Mouse (Mus musculus) heart, adult 18-20 months (tissue): ENCODE data around the gene Pik3r6. TPM values are rescaled to one million over a fixed set of nuclear protein-coding genes. Genes with fewer than 3 reads are reported as not detected.

ENCODE experiments used
- DNase-seq, 2 experiments: peaks; one replicate each; pipeline ENCODE4 v3.0.0; 2021 to 2022; ENCODE audit warnings: mixed read lengths in 1 of 2
- total RNA-seq, 2 experiments: library from RNA; stranded (reverse); gene quantifications; 2 replicates each; pipeline ENCODE4 v1.2.3; 2021

The Pik3r6 gene
- total RNA-seq, 2 experiments from 2014 or later: 3.8 to 4.0 TPM

GRCm38 (mm10) chr11:68487720-68488119 lies 15.1 kb upstream of the Pik3r6 start:
- DNase-seq: no peak

GRCm38 (mm10) chr11:68488256-68488824 lies 14.5 kb upstream of the Pik3r6 start:
- DNase-seq: no peak

- DNase-seq: no peak
These were observed 13.6 kb upstream of the Pik3r6 start for GRCm38 (mm10) chr11:68489236-68489635.

GRCm38 (mm10) chr11:68492592-68492991 lies 10.2 kb upstream of the Pik3r6 start:
- DNase-seq: no peak

- no peak for DNase-seq
These were observed 9.1 kb upstream of the Pik3r6 start for GRCm38 (mm10) chr11:68493760-68494159.

- DNase-seq: peak in 1 of 2 experiments; percentile 49
These were observed 5.7 kb upstream of the Pik3r6 start for GRCm38 (mm10) chr11:68497081-68497480.

GRCm38 (mm10) chr11:68498517-68498916 lies 4.3 kb upstream of the Pik3r6 start:
- no peak for DNase-seq

GRCm38 (mm10) chr11:68498999-68499699 lies 3.7 kb upstream of the Pik3r6 start:
- no peak for DNase-seq

GRCm38 (mm10) chr11:68500949-68501350 lies 1.9 kb upstream of the Pik3r6 start:
- no peak for DNase-seq

GRCm38 (mm10) chr11:68502408-68502807 lies 411 bp upstream of the Pik3r6 start:
- DNase-seq: no peak

GRCm38 (mm10) chr11:68504913-68505312 lies 2.1 kb downstream of the Pik3r6 start:
- DNase-seq: no peak

GRCm38 (mm10) chr11:68507246-68507645 lies 4.4 kb downstream of the Pik3r6 start:
- no peak for DNase-seq

GRCm38 (mm10) chr11:68508619-68509018 lies 5.8 kb downstream of the Pik3r6 start:
- no peak for DNase-seq

- no peak for DNase-seq
These were observed 6.4 kb downstream of the Pik3r6 start for GRCm38 (mm10) chr11:68509194-68509593.

GRCm38 (mm10) chr11:68513969-68514368 lies 11.2 kb downstream of the Pik3r6 start:
- no peak for DNase-seq

GRCm38 (mm10) chr11:68519362-68519761 lies 16.5 kb downstream of the Pik3r6 start:
- no peak for DNase-seq

- DNase-seq: no peak
These were observed 17.0 kb downstream of the Pik3r6 start for GRCm38 (mm10) chr11:68519815-68520214.

GRCm38 (mm10) chr11:68520439-68520838 lies 17.6 kb downstream of the Pik3r6 start:
- no peak for DNase-seq

- no peak for DNase-seq
These were observed 18.5 kb downstream of the Pik3r6 start for GRCm38 (mm10) chr11:68521352-68521751.

GRCm38 (mm10) chr11:68526441-68526840 lies 23.6 kb downstream of the Pik3r6 start:
- DNase-seq: no peak

GRCm38 (mm10) chr11:68531066-68531806 lies 28.4 kb downstream of the Pik3r6 start:
- peak; percentile 51 to 57 for DNase-seq

GRCm38 (mm10) chr11:68531941-68532535 lies 29.2 kb downstream of the Pik3r6 start:
- no peak for DNase-seq

- DNase-seq: no peak
These were observed 30.0 kb downstream of the Pik3r6 start for GRCm38 (mm10) chr11:68532773-68533172.
